Mouse (Mus musculus) right cerebral cortex, postnatal 25 days (tissue): ENCODE measurements around the gene Prss38.
A peak's percentile ranks its signal among the peaks of the same experiment; 100 is the strongest.
"Not testable (repeated sequence)": the region's sequence is repeated elsewhere in the genome, so short reads cannot be mapped to it uniquely, and the experiment has no call there.

Experiments used
- DNase-seq: peaks from one replicate; pipeline ENCODE4 v3.0.0; 2022

Gene Prss38

GRCm38 (mm10) chr11:59367955-59368354, 7.5 kb downstream of the Prss38 start:
- DNase-seq: not testable (repeated sequence)

GRCm38 (mm10) chr11:59366633-59367032, 8.8 kb downstream of the Prss38 start:
- DNase-seq: no peak

DNA sequence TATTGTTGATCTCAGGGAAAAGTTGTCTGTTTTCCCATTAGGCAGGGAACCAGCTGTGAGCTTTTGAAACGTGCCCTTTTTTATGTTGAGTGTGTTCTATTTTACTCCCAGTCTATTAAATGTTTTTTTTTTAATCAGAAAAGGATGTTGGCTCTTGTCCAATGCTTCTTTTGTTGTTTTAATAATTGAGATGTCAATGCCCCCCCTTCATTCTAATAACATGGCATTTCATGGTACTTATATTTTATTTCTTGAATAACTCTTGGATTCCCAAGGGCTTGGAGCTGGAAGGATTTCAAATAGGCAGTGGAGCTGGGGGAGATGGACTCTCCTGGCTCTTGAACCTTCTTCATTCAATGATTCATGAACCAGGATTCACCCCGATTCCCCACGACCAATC, 9.4 kb downstream of the Prss38 start:
- DNase-seq: no peak

DNA sequence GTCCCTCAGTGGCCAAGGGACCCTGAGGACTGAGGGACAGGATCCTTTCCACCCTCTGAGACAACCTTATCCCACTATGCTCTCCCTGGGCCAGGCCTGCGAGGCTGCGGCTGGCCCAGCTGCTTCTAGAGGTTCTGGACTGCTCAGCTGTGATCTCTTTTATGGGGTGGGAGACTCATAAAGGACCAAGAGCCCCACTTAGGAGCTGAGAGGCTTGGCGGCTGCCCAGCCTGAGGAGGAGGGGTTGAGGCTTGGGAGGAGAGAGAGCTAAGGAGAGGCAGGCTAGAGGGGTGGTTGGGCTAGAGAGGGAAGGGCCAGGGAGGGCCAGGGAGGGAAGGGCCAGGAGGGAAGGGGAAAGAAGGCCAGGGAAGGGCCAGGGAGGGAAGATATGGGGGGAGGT, 11.0 kb downstream of the Prss38 start:
- no peak for DNase-seq

DNA sequence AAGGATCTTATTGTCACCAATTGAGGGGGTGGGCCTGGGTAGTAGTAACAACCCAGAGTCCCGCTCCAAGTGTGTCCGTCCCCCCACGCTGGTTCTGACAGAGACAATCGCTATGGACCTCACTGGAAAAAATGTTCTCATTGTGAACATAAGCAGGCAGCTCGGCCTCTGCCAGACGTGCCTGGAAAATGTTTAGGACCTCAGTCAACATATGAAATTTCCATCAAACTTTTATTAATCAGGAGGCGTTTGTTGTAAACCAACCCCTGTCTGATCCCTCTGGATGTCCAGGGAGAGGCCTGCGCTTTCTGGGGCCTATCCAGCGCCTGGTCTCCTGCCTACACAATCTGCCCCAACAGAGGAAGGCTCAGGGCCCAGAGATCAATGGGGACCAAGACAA, 11.4 kb downstream of the Prss38 start:
- DNase-seq: no peak

GRCm38 (mm10) chr11:59361291-59361690, 14.2 kb downstream of the Prss38 start:
- DNase-seq: no peak

GRCm38 (mm10) chr11:59356874-59357289, 18.6 kb downstream of the Prss38 start:
- no peak for DNase-seq

- DNase-seq: no peak
Measured at GRCm38 (mm10) chr11:59354793-59355192, 20.7 kb downstream of the Prss38 start.

DNA sequence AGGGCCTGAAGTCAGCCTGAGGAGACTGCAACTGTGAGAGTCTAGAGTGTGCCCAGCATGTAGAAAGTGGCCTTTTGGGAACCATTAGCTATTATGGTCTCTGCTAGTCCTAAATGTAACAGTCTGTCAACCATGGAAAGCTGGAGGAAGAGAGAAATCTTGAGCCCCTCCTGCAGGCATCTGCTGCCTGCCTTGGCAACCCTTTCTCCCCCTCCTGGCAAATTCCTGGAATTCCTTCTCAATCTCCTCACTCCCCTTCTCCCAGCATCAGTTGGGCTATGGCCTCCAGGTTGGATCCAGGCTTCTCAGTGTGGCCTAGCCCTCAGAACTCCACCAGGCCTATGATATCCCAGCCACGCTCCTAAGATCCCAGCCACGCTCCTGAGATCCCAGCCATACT, 25.1 kb downstream of the Prss38 start:
- DNase-seq: no peak

DNA sequence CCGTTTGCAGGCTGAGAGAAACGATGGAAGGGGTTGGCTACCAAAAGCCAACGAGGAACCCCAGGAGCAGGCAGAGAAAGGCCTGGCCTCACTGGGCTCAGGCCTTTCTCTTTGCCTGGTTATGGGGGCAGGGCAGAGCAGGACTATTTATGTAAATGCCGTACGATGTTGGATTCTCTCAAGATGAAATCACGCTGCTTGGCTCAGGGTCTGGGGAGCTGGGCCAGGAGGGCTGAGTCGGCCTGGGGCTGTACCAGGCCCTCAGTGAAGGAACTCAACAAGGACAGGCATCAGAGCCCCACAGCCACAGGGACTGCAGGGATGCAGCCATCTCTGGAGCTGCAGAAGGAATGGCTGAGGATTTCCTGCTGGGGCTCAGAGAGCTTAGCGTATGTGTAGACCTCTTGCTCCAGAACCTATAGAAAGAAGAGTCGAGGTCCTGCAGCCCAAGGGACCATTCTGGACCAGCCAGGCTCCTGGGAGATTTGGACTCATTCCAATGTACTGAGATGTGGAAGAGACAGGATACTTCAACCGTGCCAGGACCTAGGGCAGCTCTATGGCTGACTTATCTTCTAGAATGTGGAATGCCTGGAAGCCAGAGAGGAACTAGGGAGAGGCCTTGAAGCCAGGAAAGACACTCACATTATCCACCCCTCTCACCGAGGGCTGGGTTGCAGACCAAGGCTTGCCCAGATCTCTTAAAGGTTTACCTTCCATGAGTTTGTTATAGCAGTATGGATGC, 29.1 kb downstream of the Prss38 start:
- no peak for DNase-seq

DNA sequence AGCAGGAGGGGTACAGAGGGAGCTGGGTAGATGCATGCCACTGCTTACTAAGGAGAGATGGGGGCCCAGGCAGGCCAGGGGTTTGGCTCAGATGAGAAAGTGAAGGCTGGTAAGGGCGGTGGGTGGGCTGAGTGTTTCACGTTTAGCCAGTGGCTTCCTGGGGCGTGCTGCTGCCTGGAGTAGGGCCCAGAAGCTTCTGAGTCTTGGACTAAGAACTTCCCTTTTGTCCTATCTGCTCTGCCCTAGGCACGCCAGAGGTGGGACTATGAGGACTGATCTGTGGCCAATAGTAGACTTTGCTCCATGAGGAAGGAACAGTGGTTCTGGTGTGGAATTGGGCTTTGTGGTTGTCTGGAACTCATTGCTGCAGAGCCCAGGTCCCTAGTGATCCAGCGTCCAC, 32.5 kb downstream of the Prss38 start:
- no peak for DNase-seq

DNA sequence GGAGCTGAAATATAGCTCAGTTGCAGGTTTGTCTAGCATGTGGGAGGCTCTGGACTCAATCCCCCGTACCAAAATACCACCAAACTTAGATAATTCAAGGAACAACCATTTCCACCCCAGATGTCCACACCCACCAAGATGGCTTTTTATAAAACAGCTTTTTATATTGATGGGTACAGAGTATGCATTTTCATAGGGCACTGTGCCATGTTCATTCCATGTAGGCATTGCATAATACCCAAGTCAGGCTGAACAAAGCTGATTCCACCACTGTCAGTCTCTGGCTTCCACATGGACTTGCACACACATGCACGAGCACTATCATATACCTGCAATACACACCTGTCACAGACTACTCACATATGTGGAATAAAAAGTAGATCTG, 36.7 kb downstream of the Prss38 start:
- DNase-seq: peak; percentile 66

GRCm38 (mm10) chr11:59337955-59338735, 37.3 kb downstream of the Prss38 start:
- DNase-seq: no peak

GRCm38 (mm10) chr11:59336381-59336780, 39.1 kb downstream of the Prss38 start:
- DNase-seq: no peak

DNA sequence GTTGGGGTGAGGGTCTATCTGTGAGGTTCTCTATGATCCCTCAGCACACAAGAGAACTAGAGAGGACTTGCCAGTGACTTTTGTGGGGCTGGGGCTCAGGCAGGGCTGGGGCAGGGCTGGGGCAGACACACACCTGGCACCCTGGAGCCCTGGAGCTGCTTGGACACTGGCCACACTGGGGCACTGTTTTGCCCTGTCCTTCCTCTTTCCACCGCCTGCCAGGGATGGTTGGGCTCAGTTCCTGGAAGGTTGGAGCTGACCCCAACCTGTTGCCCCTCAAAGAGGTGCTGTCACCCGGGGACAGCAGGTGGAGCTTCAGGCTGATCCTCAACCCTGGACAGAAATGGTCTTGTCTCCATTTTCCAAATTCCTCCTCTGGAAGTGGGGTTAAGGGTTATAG, 39.5 kb downstream of the Prss38 start:
- DNase-seq: no peak

DNA sequence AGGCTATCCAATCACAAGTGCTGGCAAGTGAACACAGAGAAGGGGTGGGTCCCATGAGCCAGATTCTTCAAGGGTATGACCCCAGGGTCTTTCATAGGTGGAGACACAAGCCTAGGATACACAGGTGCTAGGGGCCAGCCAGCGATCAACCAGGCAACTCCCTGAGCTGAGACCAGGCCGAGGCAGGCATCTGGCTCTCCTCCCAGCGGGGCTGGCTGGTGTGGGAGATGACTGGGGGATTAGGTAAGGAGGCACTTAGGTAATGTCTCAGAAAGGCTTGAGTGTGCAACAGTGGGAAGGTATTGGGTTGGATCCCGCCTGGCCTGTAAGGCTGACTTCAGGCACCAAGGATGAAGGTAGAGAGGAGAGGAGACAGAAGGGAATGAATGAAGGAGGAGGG, 40.3 kb downstream of the Prss38 start:
- DNase-seq: no peak

- DNase-seq: no peak
Measured at GRCm38 (mm10) chr11:59332938-59333337, 42.5 kb downstream of the Prss38 start.

DNA sequence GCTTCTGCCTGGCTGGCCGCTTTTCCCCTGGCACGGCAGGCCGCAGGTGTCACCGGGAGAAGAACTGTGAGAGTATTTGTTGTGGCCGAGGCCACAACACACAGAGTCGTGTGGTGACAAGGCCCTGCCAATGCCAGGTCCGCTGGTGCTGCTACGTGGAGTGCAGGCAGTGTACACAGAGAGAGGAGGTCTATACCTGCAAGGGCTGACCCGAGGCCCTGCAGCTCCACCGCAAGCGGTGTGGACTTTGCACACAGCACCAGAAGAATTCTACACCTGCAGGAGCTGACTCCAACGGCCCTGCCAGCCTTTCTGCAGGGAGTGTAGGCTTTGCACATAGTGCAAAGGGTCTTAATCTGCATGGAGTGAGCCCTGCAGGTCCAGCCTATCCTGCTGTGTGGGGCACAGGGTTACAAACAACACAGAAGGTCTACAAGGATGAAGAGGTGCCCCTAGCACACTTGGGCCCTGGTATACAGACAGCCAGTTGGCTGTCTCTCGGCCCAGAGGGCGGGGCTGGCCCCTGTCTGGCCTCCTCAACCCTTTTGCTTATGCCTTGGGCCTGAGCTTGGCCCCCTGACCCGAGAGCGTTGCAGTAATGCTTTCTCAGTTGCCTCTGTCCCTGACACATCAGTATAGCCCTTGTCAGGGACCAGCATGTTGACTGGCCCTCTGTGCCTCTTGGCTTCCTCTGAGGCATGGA, 44.1 kb downstream of the Prss38 start:
- no peak for DNase-seq

GRCm38 (mm10) chr11:59330560-59330959, 44.9 kb downstream of the Prss38 start:
- no peak for DNase-seq

GRCm38 (mm10) chr11:59329616-59330015, 45.8 kb downstream of the Prss38 start:
- DNase-seq: no peak

GRCm38 (mm10) chr11:59327625-59328024, 47.8 kb downstream of the Prss38 start:
- DNase-seq: no peak

DNA sequence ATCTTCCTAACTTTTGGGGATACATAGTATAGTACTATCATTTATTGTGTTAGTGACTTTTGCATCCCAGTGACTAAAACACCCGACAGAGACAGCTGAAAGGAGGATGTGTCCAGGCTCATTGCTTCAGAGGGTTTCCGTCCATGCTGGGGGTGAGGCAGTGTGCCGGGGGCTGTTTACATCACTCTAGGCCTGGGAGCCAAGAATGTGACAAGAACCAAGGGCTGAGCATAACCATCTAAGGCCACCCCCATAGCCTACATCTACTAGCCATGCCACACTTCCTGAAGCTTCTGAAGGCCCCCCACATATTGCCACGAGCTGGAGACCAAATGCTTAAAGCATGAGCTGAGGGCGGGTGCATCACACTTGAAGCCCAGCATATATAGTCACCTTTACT, 50.7 kb downstream of the Prss38 start:
- DNase-seq: no peak

DNA sequence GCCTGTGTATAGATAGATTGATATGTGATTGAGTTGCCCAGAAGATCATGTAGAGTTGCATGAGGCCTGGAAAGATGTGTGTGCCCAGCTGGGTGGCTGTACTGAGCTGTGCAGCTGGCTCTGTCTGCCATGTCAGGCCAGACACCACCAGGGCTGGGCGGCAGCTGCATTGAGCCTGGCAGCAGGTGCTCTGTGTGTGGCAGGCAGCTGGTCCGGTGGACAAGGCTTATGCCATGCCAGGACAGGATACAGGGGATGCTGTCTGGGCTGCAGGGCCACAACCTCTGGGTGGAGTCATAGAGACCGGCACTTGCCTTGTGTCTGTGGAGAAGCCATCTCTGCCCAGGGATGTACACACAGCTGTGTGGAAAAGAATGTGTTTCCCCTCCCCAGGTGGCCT, 52.5 kb downstream of the Prss38 start:
- no peak for DNase-seq
